Mouse (Mus musculus): Measurements from ENCODE around the gene Mlip. TPM values are rescaled to one million over a fixed set of nuclear protein-coding genes. Genes with fewer than 3 reads are reported as not detected.
"Not testable (repeated sequence)": the region's sequence is repeated elsewhere in the genome, so short reads cannot be mapped to it uniquely, and the experiment has no call there.

Gene Mlip
- total RNA-seq, 2 experiments from 2014 or later: 2.7 to 12.7 TPM

DNA sequence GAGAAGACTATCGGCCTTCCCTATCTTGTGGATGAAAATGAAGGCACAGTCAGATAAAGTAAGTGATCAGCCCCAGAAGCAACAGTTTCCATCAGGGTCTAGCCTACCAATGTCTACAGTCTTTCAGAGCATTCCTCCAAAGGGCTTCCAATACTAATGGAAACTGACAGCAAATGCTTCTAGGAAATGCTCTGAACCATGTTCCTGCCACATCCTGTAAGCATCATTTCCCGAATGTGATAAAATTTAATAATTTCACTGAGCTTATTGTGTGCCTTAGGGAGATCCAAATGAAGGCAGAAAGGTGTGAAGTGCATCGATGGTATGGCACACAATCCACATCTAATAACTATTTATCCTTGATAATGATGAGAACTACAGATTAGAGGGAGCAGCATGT is 173.3 kb downstream of the Mlip start:
- no peak for DNase-seq

DNA sequence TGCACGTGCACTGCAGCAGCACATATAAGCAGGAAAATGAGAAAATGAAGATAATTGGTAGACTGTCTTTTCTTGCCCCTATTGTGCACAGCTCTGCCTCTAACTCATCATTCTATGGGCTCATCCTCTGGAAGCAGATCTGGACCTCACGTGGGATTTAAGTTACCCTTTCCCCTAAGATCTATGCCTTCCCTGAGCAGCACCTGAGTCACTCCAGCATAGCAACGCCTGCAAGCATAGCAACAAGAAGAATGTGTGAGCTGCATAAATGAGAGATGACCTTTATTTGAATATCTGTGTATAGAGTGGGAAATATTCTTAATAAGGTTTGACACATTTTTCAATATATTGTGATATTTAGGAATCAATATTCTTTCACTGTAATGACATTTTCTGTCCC is 176.9 kb downstream of the Mlip start:
- no peak for DNase-seq

DNA sequence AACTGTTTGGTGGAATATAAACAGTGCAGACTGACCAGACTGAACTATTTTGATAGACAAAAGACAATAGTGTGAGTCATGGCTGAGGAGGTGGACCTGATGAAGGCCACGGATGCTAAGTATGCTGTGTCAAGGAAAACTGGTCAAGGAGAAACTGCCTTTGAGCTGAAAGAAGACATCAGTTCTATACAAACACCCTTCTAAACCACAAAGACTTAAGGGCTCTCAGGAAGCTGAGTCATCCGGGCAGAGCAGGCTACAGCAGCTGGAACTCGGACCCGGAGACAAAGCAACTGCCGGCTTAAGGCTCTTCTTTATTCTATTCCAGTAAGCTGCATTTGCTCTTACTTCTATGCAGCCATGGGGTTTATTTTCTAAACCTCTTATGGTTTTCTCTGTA is 180.7 kb downstream of the Mlip start:
- peak; percentile 3 for DNase-seq

- DNase-seq: no peak
Observed at GRCm38 (mm10) chr9:77165877-77166276, 186.9 kb downstream of the Mlip start.

GRCm38 (mm10) chr9:77161764-77162163 is 191.0 kb downstream of the Mlip start:
- DNase-seq: no peak

GRCm38 (mm10) chr9:77160277-77160926 is 192.4 kb downstream of the Mlip start:
- no peak for DNase-seq

GRCm38 (mm10) chr9:77148518-77149257 is 204.1 kb downstream of the Mlip start:
- no peak for DNase-seq

DNA sequence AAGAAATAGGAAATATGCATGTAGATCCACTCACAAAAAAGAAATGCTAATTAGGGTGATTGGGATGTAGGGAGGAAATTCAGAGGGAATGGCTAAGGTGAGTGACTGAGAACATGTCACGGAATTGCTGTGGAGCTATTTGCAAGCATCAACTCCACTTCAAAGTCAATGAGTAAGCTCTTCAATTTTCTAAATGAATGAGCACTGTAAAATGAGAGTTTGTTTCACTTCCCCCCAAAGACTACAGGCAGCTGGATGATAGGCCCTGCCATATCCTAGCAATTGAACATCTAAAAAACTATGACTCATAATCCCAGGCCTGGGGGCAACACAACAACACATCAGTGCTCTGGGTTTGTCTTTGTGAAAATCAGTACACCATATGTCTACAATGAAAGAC is 233.0 kb downstream of the Mlip start:
- no peak for DNase-seq

GRCm38 (mm10) chr9:77096886-77097285 is 255.9 kb downstream of the Mlip start:
- DNase-seq: no peak

GRCm38 (mm10) chr9:77083221-77083620 is 269.5 kb downstream of the Mlip start:
- not testable (repeated sequence) for DNase-seq

GRCm38 (mm10) chr9:77071676-77072075 is 281.1 kb downstream of the Mlip start:
- no peak for DNase-seq

- DNase-seq: peak; percentile 2
Observed at GRCm38 (mm10) chr9:77056611-77057010, 296.2 kb downstream of the Mlip start.

GRCm38 (mm10) chr9:77054426-77055193 is 298.2 kb downstream of the Mlip start:
- no peak for DNase-seq

Other genes with a start within 250 kb of the Mlip start
- 10 to 100 TPM; 10.8 to 14.6 TPM for gene Lrrc1, start 191.9 kb upstream of the Mlip start, total RNA-seq (2021)

All from adrenal gland, postnatal 10 days (tissue).